Mouse (Mus musculus): Measurements from ENCODE around the gene Mfrp. TPM values are rescaled to one million over a fixed set of nuclear protein-coding genes. Genes with fewer than 3 reads are reported as not detected.

The Mfrp gene
- polyA plus RNA-seq, 1 experiment = 0.95 TPM

- WGBS = 29% methylated on average over 2 of the region's 2 CpGs
- TF ChIP-seq CTCF (IDR thresholded peaks at IDR 0.05; ENCODE audit: control insufficient read depth, insufficient read depth, low read length) (no peak), POLR2A (IDR thresholded peaks at IDR 0.05; ENCODE audit: borderline replicate concordance, control insufficient read depth, low read depth, low read length) (no peak)
- Histone ChIP-seq H3K4me3 (replicated peaks; ENCODE audit: control insufficient read depth, low read depth, low read length) (no peak overlapping the region), H3K27ac (ENCODE audit: control insufficient read depth, insufficient read depth, low read depth, low read length, poor library complexity) (no peak overlapping the region), H3K4me1 (ENCODE audit: control insufficient read depth, insufficient read depth, low read length) (peaks cover 1% of the 10 kb centered on the region; the same call in 1 of the 2 replicates)
Observed at GRCm38 (mm10) chr9:44133287-44133686, 31.8 kb downstream of the Mfrp start.

GRCm38 (mm10) chr9:44134101-44134850 is 32.7 kb downstream of the Mfrp start, which contains the start of gene Mcam:
Gene Mcam (plus strand): TSS chr9:44134469.
- 2% methylated on average over 55 of the region's 55 CpGs for WGBS
- peaks cover 1% of the 10 kb centered on the region; the same call in 1 of the 2 replicates for H3K4me1 ChIP-seq (ENCODE audit: control insufficient read depth, insufficient read depth, low read length)
- no peak for TF ChIP-seq CTCF (IDR thresholded peaks at IDR 0.05; ENCODE audit: control insufficient read depth, insufficient read depth, low read length)
- no peak for TF ChIP-seq POLR2A (IDR thresholded peaks at IDR 0.05; ENCODE audit: borderline replicate concordance, control insufficient read depth, low read depth, low read length)
- H3K27ac ChIP-seq (ENCODE audit: control insufficient read depth, insufficient read depth, low read depth, low read length, poor library complexity) = no peak within 1 kb of the TSS; the same call in 1 of the 2 replicates
- peak within 1 kb of the TSS; percentile 10 for H3K4me3 ChIP-seq (replicated peaks; ENCODE audit: control insufficient read depth, low read depth, low read length)

DNA sequence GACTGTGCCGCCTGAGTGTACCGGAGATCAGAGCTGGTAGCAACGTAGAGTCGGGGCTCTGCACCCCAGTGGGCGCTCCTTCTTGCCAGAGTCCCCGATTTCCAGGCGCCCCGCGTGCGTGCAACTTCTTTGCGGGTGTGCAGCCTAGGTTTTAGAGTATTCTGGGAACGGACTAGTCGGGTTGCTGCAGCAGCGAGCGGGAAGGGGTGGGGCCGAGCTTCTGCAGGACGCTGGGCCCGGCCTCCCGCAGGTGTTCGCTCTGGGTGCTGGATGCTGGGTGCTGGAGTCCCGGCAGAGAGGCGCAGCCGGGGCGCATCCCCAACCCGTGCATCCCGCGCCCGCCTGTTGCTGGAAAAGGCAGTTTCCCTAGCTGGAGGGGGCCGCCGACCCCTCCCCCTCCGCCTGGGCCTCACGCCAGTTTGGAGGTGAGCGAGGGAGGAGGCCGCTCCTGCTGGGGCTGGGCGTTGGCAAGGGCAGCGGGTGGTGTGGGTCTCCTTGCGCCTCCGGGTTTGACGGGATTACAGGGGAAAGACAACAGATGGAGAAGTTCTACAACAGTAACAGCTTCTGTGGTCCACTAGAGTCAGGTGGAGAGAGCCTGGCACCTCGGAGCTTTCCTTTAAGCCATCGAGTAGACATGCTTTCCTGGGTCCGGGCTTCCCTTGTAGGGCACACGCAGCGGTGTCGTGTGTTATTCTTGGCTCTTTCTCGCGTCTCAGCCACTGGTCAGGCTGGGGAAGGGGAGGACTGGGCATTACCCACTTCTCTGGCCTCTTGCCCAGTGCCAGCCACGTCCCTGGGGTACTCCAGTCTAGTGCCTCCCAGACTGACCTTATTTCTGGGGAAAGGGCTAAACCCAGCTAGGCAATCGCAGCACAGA is 33.6 kb downstream of the Mfrp start:
- no peak overlapping the region; the same call in 1 of the 2 replicates for H3K27ac ChIP-seq (ENCODE audit: control insufficient read depth, insufficient read depth, low read depth, low read length, poor library complexity)
- H3K4me1 ChIP-seq (ENCODE audit: control insufficient read depth, insufficient read depth, low read length) = peaks cover 1% of the 10 kb centered on the region; the same call in 1 of the 2 replicates
- no peak for TF ChIP-seq CTCF (IDR thresholded peaks at IDR 0.05; ENCODE audit: control insufficient read depth, insufficient read depth, low read length)
- TF ChIP-seq POLR2A (IDR thresholded peaks at IDR 0.05; ENCODE audit: borderline replicate concordance, control insufficient read depth, low read depth, low read length) = no peak
- peak overlapping the region; percentile 10 for H3K4me3 ChIP-seq (replicated peaks; ENCODE audit: control insufficient read depth, low read depth, low read length)
- WGBS = 3% methylated on average over 49 of the region's 49 CpGs

GRCm38 (mm10) chr9:44135731-44136411 is 34.3 kb downstream of the Mfrp start:
- H3K27ac ChIP-seq (ENCODE audit: control insufficient read depth, insufficient read depth, low read depth, low read length, poor library complexity) = no peak overlapping the region
- H3K4me3 ChIP-seq (replicated peaks; ENCODE audit: control insufficient read depth, low read depth, low read length) = no peak overlapping the region
- H3K4me1 ChIP-seq (ENCODE audit: control insufficient read depth, insufficient read depth, low read length) = peaks cover 1% of the 10 kb centered on the region; the same call in 1 of the 2 replicates
- 56% methylated on average over 7 of the region's 7 CpGs for WGBS
- TF ChIP-seq POLR2A (IDR thresholded peaks at IDR 0.05; ENCODE audit: borderline replicate concordance, control insufficient read depth, low read depth, low read length) (no peak), CTCF (IDR thresholded peaks at IDR 0.05; ENCODE audit: control insufficient read depth, insufficient read depth, low read length) (no peak)

GRCm38 (mm10) chr9:44137846-44138245 is 36.3 kb downstream of the Mfrp start:
- H3K4me3 ChIP-seq (replicated peaks; ENCODE audit: control insufficient read depth, low read depth, low read length) = no peak overlapping the region
- H3K4me1 ChIP-seq (ENCODE audit: control insufficient read depth, insufficient read depth, low read length) = peaks cover 1% of the 10 kb centered on the region; the same call in 1 of the 2 replicates
- no peak overlapping the region for H3K27ac ChIP-seq (ENCODE audit: control insufficient read depth, insufficient read depth, low read depth, low read length, poor library complexity)
- WGBS = 11% methylated on average over 4 of the region's 4 CpGs
- TF ChIP-seq POLR2A (IDR thresholded peaks at IDR 0.05; ENCODE audit: borderline replicate concordance, control insufficient read depth, low read depth, low read length) (no peak), CTCF (IDR thresholded peaks at IDR 0.05; ENCODE audit: control insufficient read depth, insufficient read depth, low read length) (no peak)

DNA sequence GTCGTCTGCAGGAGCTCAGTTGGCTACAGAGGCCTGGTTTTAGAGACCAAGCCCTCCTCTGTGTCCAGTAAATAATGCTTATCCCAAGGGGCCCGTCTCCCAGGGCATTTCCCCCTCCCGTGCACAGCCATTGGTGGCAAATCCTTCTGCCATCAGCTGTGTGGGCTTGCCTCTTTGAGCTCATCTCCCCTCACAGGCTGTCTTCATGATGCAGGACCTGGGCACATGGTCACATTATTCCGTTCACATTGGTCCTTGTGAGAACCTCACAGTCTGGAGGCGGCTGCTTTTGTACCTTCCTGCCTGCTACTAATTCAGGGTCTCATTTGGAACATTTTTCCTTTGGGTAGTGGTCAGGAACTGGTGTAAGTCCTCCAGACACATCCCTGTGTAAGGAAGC is 40.4 kb downstream of the Mfrp start:
- no peak overlapping the region for H3K27ac ChIP-seq (ENCODE audit: control insufficient read depth, insufficient read depth, low read depth, low read length, poor library complexity)
- 81% methylated on average over 5 of the region's 5 CpGs for WGBS

DNA sequence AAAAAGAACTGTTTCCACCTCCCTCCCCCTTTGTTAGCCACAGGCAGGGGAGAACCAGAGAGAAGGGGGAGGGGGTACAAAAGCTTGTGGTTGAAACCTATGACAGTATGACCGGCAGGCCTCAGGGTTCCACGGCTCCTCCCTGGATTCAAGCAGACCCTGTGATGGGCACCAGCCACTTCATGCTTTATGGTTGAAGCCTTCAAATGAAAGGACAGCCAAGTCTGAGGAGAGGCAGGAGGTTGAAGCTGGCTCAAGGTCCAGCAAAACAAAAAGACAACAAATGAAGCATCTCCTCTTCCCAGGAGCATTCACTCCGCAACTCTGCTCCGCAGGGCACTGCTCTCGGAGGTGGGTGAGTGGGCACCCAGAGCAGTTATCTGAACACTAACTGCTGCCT is 41.9 kb downstream of the Mfrp start:
- 85% methylated on average over 5 of the region's 5 CpGs for whole genome bisulfite sequencing
- Histone ChIP-seq H3K27ac (ENCODE audit: control insufficient read depth, insufficient read depth, low read depth, low read length, poor library complexity) (no peak overlapping the region), H3K4me3 (replicated peaks; ENCODE audit: control insufficient read depth, low read depth, low read length) (no peak overlapping the region), H3K4me1 (ENCODE audit: control insufficient read depth, insufficient read depth, low read length) (no peaks in the 10 kb centered on the region)
- TF ChIP-seq CTCF (IDR thresholded peaks at IDR 0.05; ENCODE audit: control insufficient read depth, insufficient read depth, low read length) (no peak), POLR2A (IDR thresholded peaks at IDR 0.05; ENCODE audit: borderline replicate concordance, control insufficient read depth, low read depth, low read length) (no peak)

More for the DNA sequence above, 40.4 kb downstream of the Mfrp start:
- no peak for TF ChIP-seq POLR2A (IDR thresholded peaks at IDR 0.05; ENCODE audit: borderline replicate concordance, control insufficient read depth, low read depth, low read length)
- TF ChIP-seq CTCF (IDR thresholded peaks at IDR 0.05; ENCODE audit: control insufficient read depth, insufficient read depth, low read length) = no peak
- Histone ChIP-seq H3K4me3 (replicated peaks; ENCODE audit: control insufficient read depth, low read depth, low read length) (no peak overlapping the region), H3K4me1 (ENCODE audit: control insufficient read depth, insufficient read depth, low read length) (peaks cover 1% of the 10 kb centered on the region; the same call in 1 of the 2 replicates)

All from bone marrow, adult 2 months (tissue).